Mouse (Mus musculus): Measurements from ENCODE around the gene Sephs1. TPM values are rescaled to one million over a fixed set of nuclear protein-coding genes. Genes with fewer than 3 reads are reported as not detected.

The Sephs1 gene
- total RNA-seq, 2 experiments from 2014 or later: 39.7 to 46.5 TPM

GRCm38 (mm10) chr2:4900624-4901023 is 19.3 kb downstream of the Sephs1 start:
- DNase-seq (ENCODE audit: extremely low spot score in 1 of 2, low spot score in 2 of 2): no peak
- intact Hi-C loops (cut with DNase I): no loop called here

GRCm38 (mm10) chr2:4902346-4902745 is 21.0 kb downstream of the Sephs1 start:
- intact Hi-C loops (cut with DNase I): no loop called here
- no peak for DNase-seq (ENCODE audit: extremely low spot score in 1 of 2, low spot score in 2 of 2)

GRCm38 (mm10) chr2:4907120-4907519 is 25.8 kb downstream of the Sephs1 start:
- DNase-seq (ENCODE audit: extremely low spot score in 1 of 2, low spot score in 2 of 2): no peak
- intact Hi-C loops (cut with DNase I): no loop called here

- intact Hi-C loops (cut with DNase I): no loop called here
- DNase-seq (ENCODE audit: extremely low spot score in 1 of 2, low spot score in 2 of 2): no peak
Observed at GRCm38 (mm10) chr2:4907916-4908315, 26.6 kb downstream of the Sephs1 start.

- intact Hi-C loops (cut with DNase I): no loop called here
Observed at GRCm38 (mm10) chr2:4908771-4909315, 27.5 kb downstream of the Sephs1 start.

GRCm38 (mm10) chr2:4909909-4910308 is 28.5 kb downstream of the Sephs1 start:
- no peak for DNase-seq (ENCODE audit: extremely low spot score in 1 of 2, low spot score in 2 of 2)
- intact Hi-C loops (cut with DNase I): loop anchor here (10.0 kb wide), 1 partner anchor 155 kb away; the partner anchor contains the start of gene Optn

More at GRCm38 (mm10) chr2:4908771-4909315, 27.5 kb downstream of the Sephs1 start:
- no peak for DNase-seq (ENCODE audit: extremely low spot score in 1 of 2, low spot score in 2 of 2)

GRCm38 (mm10) chr2:4910521-4910920 is 29.2 kb downstream of the Sephs1 start:
- no peak for DNase-seq (ENCODE audit: extremely low spot score in 1 of 2, low spot score in 2 of 2)
- intact Hi-C loops (cut with DNase I): loop anchor here (10.0 kb wide), 1 partner anchor 154 kb away; the partner anchor contains the start of gene Optn

- intact Hi-C loops (cut with DNase I): loop anchor here (10.0 kb wide), 1 partner anchor 151 kb away; the partner anchor contains the start of gene Optn
- DNase-seq (ENCODE audit: extremely low spot score in 1 of 2, low spot score in 2 of 2): no peak
Observed at GRCm38 (mm10) chr2:4913949-4914348, 32.6 kb downstream of the Sephs1 start.

- intact Hi-C loops (cut with DNase I): loop anchor here (10.0 kb wide), 1 partner anchor 149 kb away; the partner anchor contains the start of gene Optn
- DNase-seq (ENCODE audit: extremely low spot score in 1 of 2, low spot score in 2 of 2): no peak
Observed at GRCm38 (mm10) chr2:4916037-4916436, 34.7 kb downstream of the Sephs1 start.

- peak; percentile 28 to 37 for DNase-seq (ENCODE audit: extremely low spot score in 1 of 2, low spot score in 2 of 2)
- intact Hi-C loops (cut with DNase I): loop anchor here (10.0 kb wide), 1 partner anchor 147 kb away; the partner anchor contains the start of gene Optn
Observed at GRCm38 (mm10) chr2:4917326-4918021, 36.1 kb downstream of the Sephs1 start.

- DNase-seq (ENCODE audit: extremely low spot score in 1 of 2, low spot score in 2 of 2): peak; percentile 62 to 92
- intact Hi-C loops (cut with DNase I): loop anchor here (10.0 kb wide), 1 partner anchor 146 kb away; the partner anchor contains the start of gene Optn
Observed at GRCm38 (mm10) chr2:4918860-4919739, 37.7 kb downstream of the Sephs1 start, which contains the start of gene Phyh. Gene Phyh (plus strand): TSS chr2:4919019.

GRCm38 (mm10) chr2:4921019-4921418 is 39.7 kb downstream of the Sephs1 start:
- no peak for DNase-seq (ENCODE audit: extremely low spot score in 1 of 2, low spot score in 2 of 2)
- intact Hi-C loops (cut with DNase I): no loop called here

GRCm38 (mm10) chr2:4922476-4923164 is 41.3 kb downstream of the Sephs1 start:
- intact Hi-C loops (cut with DNase I): no loop called here
- DNase-seq (ENCODE audit: extremely low spot score in 1 of 2, low spot score in 2 of 2): no peak

- no peak for DNase-seq (ENCODE audit: extremely low spot score in 1 of 2, low spot score in 2 of 2)
- intact Hi-C loops (cut with DNase I): no loop called here
Observed at GRCm38 (mm10) chr2:4927391-4927790, 46.0 kb downstream of the Sephs1 start.

GRCm38 (mm10) chr2:4929230-4929629 is 47.9 kb downstream of the Sephs1 start:
- intact Hi-C loops (cut with DNase I): no loop called here
- no peak for DNase-seq (ENCODE audit: extremely low spot score in 1 of 2, low spot score in 2 of 2)

- no peak for DNase-seq (ENCODE audit: extremely low spot score in 1 of 2, low spot score in 2 of 2)
Observed at GRCm38 (mm10) chr2:4934516-4934915, 53.2 kb downstream of the Sephs1 start.

GRCm38 (mm10) chr2:4937931-4938330 is 56.6 kb downstream of the Sephs1 start:
- intact Hi-C loops (cut with DNase I): no loop called here
- no peak for DNase-seq (ENCODE audit: extremely low spot score in 1 of 2, low spot score in 2 of 2)

More at GRCm38 (mm10) chr2:4934516-4934915, 53.2 kb downstream of the Sephs1 start:
- intact Hi-C loops (cut with DNase I): no loop called here

- intact Hi-C loops (cut with DNase I): no loop called here
- DNase-seq (ENCODE audit: extremely low spot score in 1 of 2, low spot score in 2 of 2): no peak
Observed at GRCm38 (mm10) chr2:4940861-4941260, 59.5 kb downstream of the Sephs1 start.

Data from left cerebral cortex, postnatal 10 days (tissue).